Mouse (Mus musculus): ENCODE results near the gene Itpr1.

The Itpr1 gene

GRCm38 (mm10) chr6:108278826-108279630 lies 66.1 kb downstream of the Itpr1 start:
- no peak for DNase-seq (ENCODE audit: low spot score)

- DNase-seq (ENCODE audit: low spot score), result no peak
Observed at GRCm38 (mm10) chr6:108282131-108282530, 69.2 kb downstream of the Itpr1 start.

- DNase-seq (ENCODE audit: low spot score), result no peak
Observed at GRCm38 (mm10) chr6:108282621-108283020, 69.7 kb downstream of the Itpr1 start.

- no peak for DNase-seq (ENCODE audit: low spot score)
Observed at GRCm38 (mm10) chr6:108284688-108285087, 71.8 kb downstream of the Itpr1 start.

DNA sequence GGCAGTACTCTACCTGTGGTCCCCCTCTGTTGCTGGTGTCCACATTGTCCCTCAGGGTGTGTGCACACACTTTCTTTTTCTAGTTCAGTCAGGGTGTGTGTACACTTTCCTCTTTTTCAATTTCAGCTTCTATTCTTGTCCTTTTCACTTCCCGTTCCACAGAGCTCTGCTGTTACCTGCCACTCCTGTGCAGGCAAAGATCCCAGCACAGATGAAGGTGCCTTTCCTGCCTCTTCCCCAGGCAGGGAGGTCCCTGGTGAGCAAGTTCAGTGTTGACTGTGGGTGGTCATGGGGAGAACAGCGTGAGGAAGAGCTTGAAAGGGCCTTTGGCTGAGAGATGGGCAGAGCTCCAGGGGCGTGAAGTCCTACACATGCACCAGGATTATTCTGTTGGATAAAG lies 76.1 kb downstream of the Itpr1 start:
- no peak for DNase-seq (ENCODE audit: low spot score)

GRCm38 (mm10) chr6:108290978-108291377 lies 78.1 kb downstream of the Itpr1 start:
- DNase-seq (ENCODE audit: low spot score), result no peak

DNA sequence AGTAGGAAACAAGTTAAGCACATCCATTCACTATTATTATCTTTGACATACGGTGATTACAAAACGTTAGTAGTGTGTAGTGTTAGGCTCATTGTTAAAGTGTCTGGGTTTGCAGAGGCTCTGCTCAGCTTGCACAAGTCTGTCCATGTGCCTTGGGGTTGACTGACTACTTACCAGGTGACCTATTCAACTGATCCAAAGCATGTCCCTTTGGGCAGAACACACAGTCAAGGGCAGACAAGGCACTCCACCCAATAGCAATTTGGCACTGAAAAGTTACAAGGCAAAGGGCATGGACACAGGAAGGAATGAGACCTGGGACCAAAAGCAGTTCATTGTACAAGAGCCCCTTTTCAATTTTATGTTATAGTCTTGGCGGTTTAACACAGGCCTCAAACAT lies 78.7 kb downstream of the Itpr1 start:
- DNase-seq (ENCODE audit: low spot score), result no peak

GRCm38 (mm10) chr6:108301856-108302255 lies 89.0 kb downstream of the Itpr1 start:
- DNase-seq (ENCODE audit: low spot score), result no peak

DNA sequence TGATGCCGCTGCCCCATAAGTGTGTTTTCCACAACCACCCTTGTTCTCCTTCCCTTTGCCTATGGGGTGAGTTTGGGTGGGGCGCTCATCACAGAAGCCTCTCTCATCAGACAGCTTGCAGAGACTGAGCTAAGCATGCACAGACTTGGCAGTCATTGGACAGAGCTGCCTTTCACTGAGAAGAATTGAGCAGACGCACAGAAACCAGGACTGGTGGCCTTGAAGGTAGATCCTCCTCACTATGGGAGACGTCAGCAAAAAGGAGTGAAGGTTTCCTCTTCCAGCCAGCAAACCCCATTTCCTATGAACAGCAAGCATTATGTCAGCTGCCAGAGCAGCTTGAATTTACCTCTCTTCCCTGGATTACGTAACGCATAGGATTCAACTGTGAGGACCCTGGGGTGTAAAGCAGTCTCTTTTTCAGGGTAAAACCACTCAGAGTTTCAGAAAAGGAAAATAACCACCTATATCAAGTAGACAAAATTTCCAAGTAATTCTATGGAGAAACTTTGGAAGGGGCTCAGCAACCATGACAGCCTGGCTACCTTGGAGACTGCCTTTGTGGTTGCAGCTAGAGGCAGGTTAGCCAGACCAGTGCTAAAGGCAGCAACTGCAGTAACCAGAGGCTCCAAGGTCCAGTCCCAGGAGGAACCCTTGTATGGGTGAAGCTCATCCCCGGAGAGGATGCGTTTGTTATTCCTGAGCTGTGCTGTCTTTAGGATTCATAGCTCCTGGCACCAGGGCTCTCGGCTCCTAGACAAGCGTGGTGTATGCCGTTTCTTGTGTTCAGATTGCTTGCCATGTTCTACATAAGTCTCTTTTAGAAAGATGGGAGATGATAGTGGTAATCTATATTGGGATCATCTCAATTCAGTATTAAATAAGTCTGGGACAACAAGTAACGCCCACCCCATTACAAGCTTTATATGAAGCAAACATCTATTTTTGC lies 91.0 kb downstream of the Itpr1 start:
- DNase-seq (ENCODE audit: low spot score), result no peak

DNA sequence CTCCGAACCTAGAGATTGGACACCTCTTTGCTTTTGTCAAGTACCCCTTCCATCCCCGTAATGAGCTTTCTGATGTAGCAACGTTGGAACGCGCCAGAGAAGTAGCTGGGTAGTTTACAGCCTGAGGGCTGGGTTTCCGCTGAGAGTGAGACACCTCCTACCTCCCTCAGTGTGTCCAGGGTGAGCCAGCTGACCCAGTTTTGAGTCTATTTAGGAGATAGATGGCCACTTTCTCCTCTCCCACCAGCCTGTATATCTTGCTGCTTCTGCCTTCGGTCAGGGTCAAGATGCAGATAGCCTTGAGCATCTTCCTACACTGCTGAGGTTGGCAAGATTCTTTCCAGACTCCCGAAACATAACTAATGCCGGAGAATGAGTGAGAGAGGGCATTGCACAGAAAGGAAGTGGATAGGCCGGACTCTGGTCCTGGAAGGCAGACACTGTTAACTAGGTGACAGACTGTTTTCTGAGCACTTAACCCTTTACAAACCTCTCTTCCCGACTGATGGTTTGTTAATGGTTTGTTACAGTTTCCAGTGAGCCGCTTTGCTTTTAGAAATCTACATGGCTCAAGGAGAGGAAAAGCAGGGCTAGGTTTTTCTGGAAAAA lies 92.4 kb downstream of the Itpr1 start:
- DNase-seq (ENCODE audit: low spot score), result no peak

- DNase-seq (ENCODE audit: low spot score), result no peak
Observed at GRCm38 (mm10) chr6:108306240-108306639, 93.3 kb downstream of the Itpr1 start.

DNA sequence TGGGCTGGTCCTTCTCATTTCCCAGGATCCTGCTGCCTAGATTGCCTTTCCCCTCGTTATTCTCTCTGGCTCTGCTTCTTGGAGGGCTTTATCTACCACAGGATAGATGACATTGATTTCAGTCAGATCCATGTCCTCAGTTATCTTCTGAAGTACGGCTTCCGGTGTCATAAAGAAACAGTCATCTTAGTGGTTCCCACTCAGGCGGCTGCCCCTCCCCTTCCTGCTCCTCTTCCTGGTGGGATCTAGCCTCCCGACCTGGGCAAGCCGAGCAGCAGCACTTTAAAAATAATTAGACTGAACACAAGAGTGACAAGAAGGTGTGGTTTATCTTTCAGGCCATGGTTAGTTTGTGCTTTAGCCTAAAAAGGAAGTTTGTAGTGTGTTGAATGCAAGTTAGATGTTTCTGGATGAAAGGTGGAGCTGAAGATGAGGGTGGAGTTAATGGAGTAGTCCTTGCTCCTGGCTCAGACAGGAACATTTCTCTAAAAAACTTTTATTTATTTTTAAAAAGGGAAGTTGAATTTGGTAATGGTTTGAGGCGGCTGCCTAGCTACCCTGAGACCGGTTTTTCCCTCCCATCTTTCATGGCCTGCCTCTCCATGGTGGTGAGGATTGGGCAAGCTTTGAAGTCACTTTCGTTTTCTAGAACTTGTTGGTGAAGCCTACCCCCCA lies 94.2 kb downstream of the Itpr1 start:
- no peak for DNase-seq (ENCODE audit: low spot score)

- no peak for DNase-seq (ENCODE audit: low spot score)
Observed at GRCm38 (mm10) chr6:108307770-108308169, 94.9 kb downstream of the Itpr1 start.

DNA sequence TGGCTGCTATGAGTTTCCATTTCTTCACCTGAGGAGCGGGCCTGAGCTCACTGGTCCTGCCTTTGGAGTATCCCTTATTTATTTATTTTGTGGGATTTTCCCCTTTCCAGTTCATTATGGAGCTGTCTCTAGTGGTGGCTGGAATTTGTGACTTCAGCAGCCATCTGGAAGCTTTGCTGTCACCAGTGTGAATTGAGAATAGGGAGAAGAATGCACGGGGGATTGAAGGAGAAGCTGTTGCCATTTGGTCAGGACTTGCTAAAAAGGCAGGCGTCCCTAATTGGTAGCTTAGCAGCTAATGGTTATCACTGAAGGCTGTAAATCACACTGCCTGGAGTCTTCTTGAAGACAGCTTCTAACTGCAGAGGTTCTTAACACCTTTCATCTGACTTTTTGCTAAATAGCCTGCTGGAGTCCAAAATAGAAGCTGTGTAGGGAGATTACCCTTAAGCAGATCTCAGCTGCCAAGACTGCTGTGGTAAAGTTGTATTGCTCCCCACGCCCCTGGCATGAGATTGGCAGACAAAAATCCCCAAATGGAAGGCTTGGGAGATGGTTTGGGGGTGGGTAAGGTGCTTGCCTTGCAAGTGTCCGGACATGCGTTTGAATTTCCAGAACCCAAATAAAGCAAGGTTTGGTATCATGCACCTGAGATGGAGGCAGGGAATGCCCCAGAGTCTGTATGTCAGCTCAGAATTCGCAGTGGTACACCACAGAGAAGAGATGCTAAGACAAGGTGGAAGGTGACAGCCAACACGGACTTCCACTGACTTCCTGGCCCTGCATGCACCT lies 96.7 kb downstream of the Itpr1 start:
- no peak for DNase-seq (ENCODE audit: low spot score)

DNA sequence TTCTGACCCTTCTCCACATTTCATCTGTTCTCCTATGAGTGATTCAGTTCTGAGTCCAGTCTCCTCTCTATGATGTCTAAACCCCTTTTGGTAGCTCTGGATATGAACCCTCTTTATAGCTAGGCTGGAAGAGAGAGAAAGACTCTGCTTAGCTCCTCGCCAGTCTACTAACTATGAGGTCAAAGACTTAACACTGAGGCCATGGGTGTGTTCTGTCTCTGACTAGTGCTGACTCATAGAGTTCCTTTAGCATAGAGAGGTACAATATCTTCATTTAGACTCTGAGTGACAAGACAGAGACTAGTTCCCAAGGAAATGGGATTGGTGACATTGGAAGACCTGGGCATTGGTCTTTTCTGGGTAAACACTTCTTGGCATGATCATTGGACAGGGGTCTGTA lies 100.2 kb downstream of the Itpr1 start:
- DNase-seq (ENCODE audit: low spot score), result no peak

- DNase-seq (ENCODE audit: low spot score), result no peak
Observed at GRCm38 (mm10) chr6:108313997-108314396, 101.1 kb downstream of the Itpr1 start.

GRCm38 (mm10) chr6:108316268-108316824 lies 103.5 kb downstream of the Itpr1 start:
- DNase-seq (ENCODE audit: low spot score), result no peak

DNA sequence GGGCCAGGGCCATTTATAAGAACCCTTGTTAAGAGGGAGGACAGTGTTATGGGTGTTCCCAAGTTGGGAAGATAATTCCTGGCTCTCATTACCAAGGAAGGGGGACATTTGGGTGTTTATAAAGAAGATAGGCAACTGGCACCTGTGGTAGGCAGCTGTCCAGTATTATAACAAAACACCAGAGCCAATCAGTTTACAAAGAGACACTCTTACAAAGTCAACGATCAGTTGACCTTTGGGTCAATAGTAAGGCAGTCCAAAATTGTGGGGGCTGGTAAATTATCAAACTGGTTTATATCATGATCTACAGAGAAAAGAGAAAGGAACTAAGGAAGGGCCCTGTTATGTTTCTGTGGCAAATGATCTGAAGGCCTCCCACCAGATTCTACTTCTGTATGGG lies 104.1 kb downstream of the Itpr1 start:
- no peak for DNase-seq (ENCODE audit: low spot score)

GRCm38 (mm10) chr6:108321653-108322052 lies 108.8 kb downstream of the Itpr1 start:
- no peak for DNase-seq (ENCODE audit: low spot score)

- DNase-seq (ENCODE audit: low spot score), result no peak
Observed at GRCm38 (mm10) chr6:108324464-108325025, 111.6 kb downstream of the Itpr1 start.

GRCm38 (mm10) chr6:108325400-108325799 lies 112.5 kb downstream of the Itpr1 start:
- DNase-seq (ENCODE audit: low spot score), result no peak
